Mouse (Mus musculus) forebrain, embryonic 11.5 days (tissue): ENCODE measurements around the gene Elk4. TPM values are rescaled to one million over a fixed set of nuclear protein-coding genes. Genes with fewer than 3 reads are reported as not detected.

ENCODE experiments used
- ATAC-seq: fragments of 200-750 bp; cut with Nextera tagmentation; replicated peaks from 2 replicates; pipeline ENCODE4 v1.8.0; 2017; ENCODE audit warnings: moderate TSS enrichment; ENCODE audit not compliant: low FRiP score
- DNase-seq: peaks from one replicate; pipeline ENCODE4 v3.0.0-alpha.2; 2017; ENCODE audit warnings: low spot score
- H3K27ac ChIP-seq: fragments of 300-500 bp; sonication (generic); 2 replicates; pipeline ENCODE4 v1.5.1; 2014; ENCODE audit warnings: low read depth, low read length
- H3K27me3 ChIP-seq: fragments of 300-500 bp; sonication (generic); 2 replicates; pipeline ENCODE4 v1.6.1; 2014; ENCODE audit warnings: mild to moderate bottlenecking, low read length, mixed read lengths; ENCODE audit not compliant: control insufficient read depth, insufficient read depth
- H3K36me3 ChIP-seq: fragments of 300-500 bp; sonication (generic); 2 replicates; pipeline ENCODE4 v1.6.1; 2014; ENCODE audit warnings: mild to moderate bottlenecking, low read length, moderate library complexity, mixed read lengths; ENCODE audit not compliant: control insufficient read depth, insufficient read depth
- H3K4me1 ChIP-seq: fragments of 300-500 bp; sonication (generic); replicated peaks from 2 replicates; pipeline ENCODE4 v1.6.1; 2014; ENCODE audit warnings: low read length, mixed read lengths; ENCODE audit not compliant: control insufficient read depth, insufficient read depth
- H3K4me2 ChIP-seq: fragments of 300-500 bp; sonication (generic); 2 replicates; pipeline ENCODE4 v1.6.1; 2014; ENCODE audit warnings: low read depth, mild to moderate bottlenecking, low read length, moderate library complexity, mixed read lengths; ENCODE audit not compliant: severe bottlenecking
- H3K4me3 ChIP-seq: fragments of 300-500 bp; sonication (generic); 2 replicates; pipeline ENCODE4 v1.5.1; 2014; ENCODE audit warnings: low read depth, low read length
- H3K9ac ChIP-seq: fragments of 300-500 bp; sonication (generic); 2 replicates; pipeline ENCODE4 v1.6.1; 2014; ENCODE audit warnings: low read length
- H3K9me3 ChIP-seq: fragments of 300-500 bp; sonication (generic); 2 replicates; pipeline ENCODE4 v1.6.1; 2016; ENCODE audit warnings: low read length, mixed read lengths; ENCODE audit not compliant: control insufficient read depth
- WGBS: fragments of 180-500 bp; shearing (Covaris S2); extraction: QIAGEN DNeasy Blood & Tissue Kit; methylation state at CpG from one replicate; pipeline ENCODE4 v1.1.7; 2014; 5-methylcytosine and 5-hydroxymethylcytosine counted together
- polyA plus RNA-seq: library from polyadenylated mRNA; unstranded; fragments of >200 nt; fragmentation: Nextera tagmentation; extraction: Ambion mirVana; gene quantifications from 2 replicates; pipeline ENCODE4 v1.2.1, GENCODE M21; 2014

Elk4 gene
- polyA plus RNA-seq, 1 experiment from 2014 or later, result 20.3 TPM

GRCm38 (mm10) chr1:132070659-132071058, 63.3 kb downstream of the Elk4 start:
- 92% methylated on average over 3 of the region's 3 CpGs for WGBS

GRCm38 (mm10) chr1:132075576-132075975, 68.2 kb downstream of the Elk4 start:
- Histone ChIP-seq H3K36me3 (no peaks in the 10 kb centered on the region), H3K9me3 (no peaks in the 10 kb centered on the region), H3K9ac (no peak overlapping the region), H3K4me3 (no peak overlapping the region), H3K4me1 (no peaks in the 10 kb centered on the region), H3K27me3 (no peaks in the 10 kb centered on the region), H3K27ac (no peak overlapping the region), H3K4me2 (no peak overlapping the region)
- 93% methylated on average over 10 of the region's 10 CpGs for WGBS
- ATAC-seq, result no peak
- no peak for DNase-seq

More at GRCm38 (mm10) chr1:132070659-132071058, 63.3 kb downstream of the Elk4 start:
- DNase-seq (no peak), ATAC-seq (no peak)
- Histone ChIP-seq H3K4me1 (peaks cover 6% of the 10 kb centered on the region; the same call in 1 of the 2 replicates), H3K27ac (no peak overlapping the region), H3K36me3 (no peaks in the 10 kb centered on the region), H3K4me3 (no peak overlapping the region), H3K9ac (no peak overlapping the region), H3K27me3 (peaks cover 22% of the 10 kb centered on the region), H3K9me3 (no peaks in the 10 kb centered on the region), H3K4me2 (no peak overlapping the region)

GRCm38 (mm10) chr1:132078413-132078812, 71.0 kb downstream of the Elk4 start:
- H3K27ac ChIP-seq, result no peak overlapping the region
- H3K4me3 ChIP-seq, result no peak overlapping the region
- ATAC-seq, result no peak
- no peak overlapping the region for H3K4me2 ChIP-seq
- WGBS, result 89% methylated on average over 2 of the region's 2 CpGs
- H3K9ac ChIP-seq, result no peak overlapping the region
- no peaks in the 10 kb centered on the region for H3K9me3 ChIP-seq
- no peak for DNase-seq
- no peaks in the 10 kb centered on the region for H3K36me3 ChIP-seq
- no peaks in the 10 kb centered on the region for H3K4me1 ChIP-seq
- no peaks in the 10 kb centered on the region for H3K27me3 ChIP-seq

Other genes starting within 250 kb of the Elk4 start
- gene Pm20d1, start 210.2 kb upstream of the Elk4 start, polyA plus RNA-seq, result 0.86 and 1.2 TPM in 2 replicates
- 12.5 and 13.0 TPM in 2 replicates for gene Slc41a1, start 180.1 kb upstream of the Elk4 start, polyA plus RNA-seq
- 13.1 and 15.2 TPM in 2 replicates for gene Rab29, start 140.4 kb upstream of the Elk4 start, polyA plus RNA-seq
- 69.7 and 69.9 TPM in 2 replicates for gene Nucks1, start 97.1 kb upstream of the Elk4 start, polyA plus RNA-seq
- gene Slc45a3, start 44.6 kb upstream of the Elk4 start, polyA plus RNA-seq, result 8.4 and 9.4 TPM in 2 replicates
- gene Mfsd4a, start 60.5 kb downstream of the Elk4 start, polyA plus RNA-seq, result 10.5 and 13.6 TPM in 2 replicates
- 0.35 and 0.96 TPM in 2 replicates for gene Cdk18, start 132.1 kb downstream of the Elk4 start, polyA plus RNA-seq
- gene Lemd1, start 183.8 kb downstream of the Elk4 start, polyA plus RNA-seq, result 8.1 and 12.1 TPM in 2 replicates
- gene AC124108.1, start 183.8 kb downstream of the Elk4 start, polyA plus RNA-seq, result 4.7 and 5.6 TPM in 2 replicates
- not detected in 2 replicates for gene Gm10188, start 222.2 kb downstream of the Elk4 start, polyA plus RNA-seq